Mouse (Mus musculus) intestine, postnatal 0 days (tissue): ENCODE measurements around the gene Rasal2. TPM values are rescaled to one million over a fixed set of nuclear protein-coding genes. Genes with fewer than 3 reads are reported as not detected.

Source experiments
- ATAC-seq: fragments of 200-750 bp; cut with Nextera tagmentation; 2 replicates; pipeline ENCODE4 v1.8.0; 2017; ENCODE audit warnings: mild to moderate bottlenecking, moderate TSS enrichment, moderate library complexity
- H3K27ac ChIP-seq: fragments of 300-500 bp; sonication (generic); 2 replicates; pipeline ENCODE4 v1.5.1; 2014; ENCODE audit warnings: mild to moderate bottlenecking, low read depth, low read length, moderate library complexity
- H3K27me3 ChIP-seq: fragments of 300-500 bp; sonication (generic); replicated peaks from 2 replicates; pipeline ENCODE4 v1.6.1; 2014; ENCODE audit warnings: low read length, mixed read lengths; ENCODE audit not compliant: control insufficient read depth, insufficient read depth
- H3K36me3 ChIP-seq: fragments of 300-500 bp; sonication (generic); 2 replicates; pipeline ENCODE4 v1.6.1; 2014; ENCODE audit warnings: mild to moderate bottlenecking, moderate library complexity; ENCODE audit not compliant: control insufficient read depth, insufficient read depth
- H3K4me1 ChIP-seq: fragments of 300-500 bp; sonication (generic); replicated peaks from 2 replicates; pipeline ENCODE4 v1.6.1; 2014; ENCODE audit warnings: antibody characterized with exemption, low read length, mixed read lengths; ENCODE audit not compliant: control insufficient read depth, insufficient read depth
- H3K4me2 ChIP-seq: fragments of 300-500 bp; sonication (generic); replicated peaks from 2 replicates; pipeline ENCODE4 v1.6.1; 2014; ENCODE audit warnings: low read depth, mild to moderate bottlenecking, moderate library complexity
- H3K4me3 ChIP-seq: fragments of 300-500 bp; sonication (generic); 2 replicates; pipeline ENCODE4 v1.5.1; 2014; ENCODE audit warnings: low read depth, low read length
- H3K9ac ChIP-seq: fragments of 300-500 bp; sonication (generic); 2 replicates; pipeline ENCODE4 v1.6.1; 2014; ENCODE audit warnings: mild to moderate bottlenecking, low read depth, low read length
- H3K9me3 ChIP-seq: fragments of 300-500 bp; sonication (generic); 2 replicates; pipeline ENCODE4 v1.6.1; 2016; ENCODE audit warnings: mixed run types; ENCODE audit not compliant: control insufficient read depth
- CTCF ChIP-seq: sonication (generic); IDR thresholded peaks from 2 replicates; pipeline ENCODE4 v1.5.1; 2016; ENCODE audit warnings: low read depth, mild to moderate bottlenecking, control low read depth, antibody characterized with exemption, moderate library complexity
- WGBS: fragments of 180-500 bp; shearing (Covaris S2); extraction: QIAGEN DNeasy Blood & Tissue Kit; methylation state at CpG from one replicate; pipeline ENCODE4 v1.1.7; 2014; 5-methylcytosine and 5-hydroxymethylcytosine counted together
- polyA plus RNA-seq: library from polyadenylated mRNA; unstranded; fragments of >200 nt; fragmentation: Nextera tagmentation; extraction: Ambion mirVana; gene quantifications from 2 replicates; pipeline ENCODE4 v1.2.1, GENCODE M21; 2015

The Rasal2 gene
- polyA plus RNA-seq, 1 experiment from 2014 or later = 5.3 TPM

DNA sequence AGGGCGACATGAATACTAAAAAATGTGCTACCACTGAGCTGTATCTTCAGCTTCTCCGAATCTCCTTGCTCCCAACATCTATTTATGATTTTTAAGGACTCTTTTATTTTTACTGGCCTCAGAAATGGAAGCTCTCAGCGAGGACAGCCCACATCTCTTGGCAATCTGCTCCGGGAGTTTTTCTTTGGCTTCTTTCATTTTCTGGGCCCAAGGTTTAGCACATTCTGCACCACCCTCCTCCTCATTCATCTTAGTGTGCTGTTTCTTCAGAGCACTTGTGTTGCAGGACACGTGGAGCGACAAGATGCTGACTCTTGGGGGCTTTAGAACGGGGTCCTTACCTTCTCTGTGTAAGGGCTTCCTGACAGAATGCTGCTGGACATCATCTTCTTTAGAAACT is 243.5 kb downstream of the Rasal2 start:
- 83% methylated on average over 7 of the region's 7 CpGs for WGBS
- no peak overlapping the region for H3K9ac ChIP-seq
- no peaks in the 10 kb centered on the region for H3K4me1 ChIP-seq
- no peak for ATAC-seq
- no peak overlapping the region for H3K4me3 ChIP-seq
- no peaks in the 10 kb centered on the region for H3K9me3 ChIP-seq
- no peak for TF ChIP-seq CTCF
- no peaks in the 10 kb centered on the region for H3K27me3 ChIP-seq
- H3K36me3 ChIP-seq = no peaks in the 10 kb centered on the region
- no peak overlapping the region for H3K4me2 ChIP-seq
- H3K27ac ChIP-seq = no peak overlapping the region

DNA sequence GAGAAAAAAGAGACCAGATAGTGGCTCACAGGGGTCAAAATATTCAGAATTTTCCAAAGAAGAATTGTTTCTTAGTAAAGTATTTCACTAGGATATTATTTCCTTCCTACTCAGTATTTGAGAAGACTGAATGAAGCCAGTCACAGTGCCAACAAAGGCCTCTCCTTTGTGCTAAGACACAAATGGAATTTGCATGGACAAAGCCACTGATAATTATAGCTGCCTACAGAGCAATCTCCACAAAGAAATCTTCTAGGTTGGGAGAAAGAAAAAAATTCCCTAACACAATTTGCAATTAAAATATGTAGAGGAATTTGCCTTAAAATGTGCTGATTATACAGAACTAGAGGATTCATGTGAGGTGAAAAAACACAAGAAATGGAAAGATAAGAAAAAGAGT is 258.6 kb downstream of the Rasal2 start:
- H3K4me2 ChIP-seq = no peak overlapping the region
- H3K4me1 ChIP-seq = no peaks in the 10 kb centered on the region
- ATAC-seq = no peak
- peaks cover 9% of the 10 kb centered on the region; the same call in 1 of the 2 replicates for H3K36me3 ChIP-seq
- H3K9me3 ChIP-seq = no peaks in the 10 kb centered on the region
- no peak for TF ChIP-seq CTCF
- H3K27me3 ChIP-seq = no peaks in the 10 kb centered on the region
- H3K27ac ChIP-seq = no peak overlapping the region
- H3K9ac ChIP-seq = no peak overlapping the region
- no peak overlapping the region for H3K4me3 ChIP-seq

DNA sequence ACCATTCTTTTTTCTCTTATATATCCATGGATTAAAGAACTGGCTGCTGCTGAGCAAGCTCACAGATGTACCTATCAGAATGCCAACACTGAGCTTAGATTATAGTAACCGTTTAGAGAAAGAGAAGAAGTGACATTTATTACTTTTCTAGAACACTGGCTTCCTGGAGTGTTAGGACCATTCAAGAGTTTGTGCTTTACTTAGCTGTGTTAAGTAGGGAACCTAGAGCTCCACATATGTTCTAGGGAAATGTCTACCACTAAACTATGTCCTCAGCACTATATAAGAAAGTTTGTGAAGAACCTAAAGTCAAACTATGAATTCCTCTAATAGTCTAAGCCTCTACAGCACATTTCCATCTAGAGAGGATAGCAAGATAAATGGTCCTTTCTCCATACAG is 262.3 kb downstream of the Rasal2 start:
- Histone ChIP-seq H3K4me1 (no peaks in the 10 kb centered on the region), H3K27me3 (no peaks in the 10 kb centered on the region), H3K4me3 (no peak overlapping the region), H3K9ac (no peak overlapping the region), H3K9me3 (no peaks in the 10 kb centered on the region), H3K4me2 (no peak overlapping the region), H3K27ac (no peak overlapping the region), H3K36me3 (no peaks in the 10 kb centered on the region)
- no peak for ATAC-seq
- TF ChIP-seq CTCF = no peak
- 61% methylated on average over 1 of the region's 1 CpGs for WGBS

DNA sequence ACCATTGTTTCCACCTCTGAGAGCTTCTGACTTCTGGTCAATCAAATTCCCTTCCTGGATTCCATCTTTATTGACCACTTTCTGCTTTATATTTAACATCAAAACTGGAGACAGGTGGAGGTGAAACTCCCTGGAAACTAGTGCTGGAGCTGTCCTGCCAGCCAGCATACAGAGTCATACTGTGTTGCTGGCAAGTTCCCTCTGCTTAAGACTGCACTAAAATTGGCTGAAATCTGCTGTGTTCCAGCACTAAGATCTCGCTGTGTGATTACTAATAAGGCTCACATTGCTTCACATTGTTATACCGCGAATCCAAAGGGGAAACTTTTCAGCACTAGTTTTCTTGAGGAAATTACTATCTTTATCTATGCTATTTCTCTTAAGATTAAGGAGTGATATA is 267.8 kb downstream of the Rasal2 start:
- 88% methylated on average over 3 of the region's 3 CpGs for WGBS
- no peak for ATAC-seq

DNA sequence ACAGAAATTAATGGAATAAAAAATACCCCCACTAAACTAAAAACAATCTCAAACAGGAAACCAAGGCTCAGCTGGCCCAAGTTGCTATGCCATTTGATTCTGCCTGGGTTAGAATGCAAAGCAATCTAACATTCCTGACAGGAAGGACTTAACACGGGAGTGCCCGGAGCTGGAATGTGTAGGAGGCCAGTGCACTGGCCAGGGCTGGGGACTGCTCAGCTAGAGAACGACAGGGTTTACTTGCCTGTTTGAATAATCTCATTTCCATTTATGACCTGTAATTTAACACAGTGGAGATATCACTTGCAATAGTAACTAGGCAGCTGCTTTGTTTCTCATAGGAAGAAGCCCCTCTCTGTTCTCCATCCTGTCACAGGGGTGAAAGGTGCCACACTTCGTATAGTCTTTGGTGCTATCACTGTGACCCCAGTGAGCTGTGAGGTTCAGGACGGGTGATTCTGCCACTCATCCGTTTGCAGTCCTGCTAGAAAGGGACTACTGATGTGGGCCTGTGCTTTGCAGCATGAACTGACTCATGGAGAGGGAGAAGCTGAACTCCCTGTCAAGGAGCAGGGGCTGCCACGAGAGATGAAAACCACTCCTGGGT is 269.0 kb downstream of the Rasal2 start:
- ATAC-seq = no peak
- no peaks in the 10 kb centered on the region for H3K9me3 ChIP-seq
- H3K4me1 ChIP-seq = no peaks in the 10 kb centered on the region
- TF ChIP-seq CTCF = no peak
- H3K4me2 ChIP-seq = no peak overlapping the region
- H3K4me3 ChIP-seq = no peak overlapping the region
- H3K36me3 ChIP-seq = no peaks in the 10 kb centered on the region
- no peaks in the 10 kb centered on the region for H3K27me3 ChIP-seq
- H3K9ac ChIP-seq = no peak overlapping the region
- H3K27ac ChIP-seq = no peak overlapping the region
- 23% methylated on average over 7 of the region's 7 CpGs for WGBS

More for the DNA sequence above, 267.8 kb downstream of the Rasal2 start:
- no peak overlapping the region for H3K4me2 ChIP-seq
- H3K36me3 ChIP-seq = no peaks in the 10 kb centered on the region
- H3K4me3 ChIP-seq = no peak overlapping the region
- no peaks in the 10 kb centered on the region for H3K4me1 ChIP-seq
- no peaks in the 10 kb centered on the region for H3K9me3 ChIP-seq
- no peak overlapping the region for H3K27ac ChIP-seq
- no peak overlapping the region for H3K9ac ChIP-seq
- H3K27me3 ChIP-seq = no peaks in the 10 kb centered on the region
- no peak for TF ChIP-seq CTCF

DNA sequence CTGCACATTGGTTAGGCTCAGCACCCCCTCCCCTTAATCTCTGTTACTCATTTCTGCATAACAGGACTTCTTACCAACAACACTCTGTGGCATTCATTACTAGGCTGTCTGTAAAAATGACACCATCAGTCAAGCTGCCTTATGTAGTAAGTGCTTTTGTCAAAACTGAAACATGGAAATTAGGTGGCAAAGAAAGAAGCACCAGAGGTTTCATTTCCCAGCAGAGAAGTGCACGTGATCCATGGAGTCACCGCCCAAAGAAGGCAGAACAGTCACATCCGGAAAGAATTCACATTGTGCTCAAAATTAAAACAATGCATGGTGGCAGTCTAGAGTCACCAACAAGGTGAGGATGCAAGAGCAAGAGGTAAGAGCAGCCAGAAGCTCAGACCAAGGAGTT is 271.4 kb downstream of the Rasal2 start:
- 85% methylated on average over 3 of the region's 3 CpGs for WGBS
- H3K9me3 ChIP-seq = no peaks in the 10 kb centered on the region
- no peak overlapping the region for H3K4me2 ChIP-seq
- H3K4me3 ChIP-seq = no peak overlapping the region
- no peak overlapping the region for H3K9ac ChIP-seq
- no peak for ATAC-seq
- H3K4me1 ChIP-seq = no peaks in the 10 kb centered on the region
- no peaks in the 10 kb centered on the region for H3K27me3 ChIP-seq
- TF ChIP-seq CTCF = no peak
- H3K27ac ChIP-seq = no peak overlapping the region
- H3K36me3 ChIP-seq = no peaks in the 10 kb centered on the region

DNA sequence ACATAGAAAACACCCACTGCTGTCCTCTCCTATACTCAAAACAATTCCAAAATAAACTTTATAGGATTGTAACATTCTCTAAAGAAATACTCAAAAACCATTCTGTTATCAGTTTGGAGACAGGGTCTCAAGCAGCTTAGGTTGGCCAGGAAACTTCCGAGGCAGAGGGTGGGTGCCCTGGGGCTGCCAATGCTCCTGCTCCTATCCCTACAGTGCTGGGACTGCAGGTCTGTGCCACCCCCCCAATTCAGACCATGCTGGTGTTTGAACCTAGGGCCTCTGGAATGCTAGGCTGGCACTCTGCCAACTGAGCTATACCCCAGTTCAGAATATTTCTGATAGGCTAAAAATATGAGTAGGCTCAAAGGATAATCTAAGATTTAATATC is 274.5 kb downstream of the Rasal2 start:
- no peaks in the 10 kb centered on the region for H3K9me3 ChIP-seq
- no peaks in the 10 kb centered on the region for H3K36me3 ChIP-seq
- H3K27ac ChIP-seq = no peak overlapping the region
- no peak overlapping the region for H3K4me2 ChIP-seq
- H3K9ac ChIP-seq = no peak overlapping the region
- WGBS = 76% methylated on average over 1 of the region's 1 CpGs
- H3K4me1 ChIP-seq = no peaks in the 10 kb centered on the region
- no peak for TF ChIP-seq CTCF
- ATAC-seq = no peak
- no peak overlapping the region for H3K4me3 ChIP-seq
- H3K27me3 ChIP-seq = no peaks in the 10 kb centered on the region
